Mouse (Mus musculus) ES-Bruce4 (cell line): ENCODE measurements at regions not wholly inside any gene's neighbourhood (a gene's known extent, or its start where the extent isn't known, plus 50 kb on each side); places are given as distances from the start of the nearest gene placed in this dataset.

Experiments
- H3K27ac ChIP-seq: 2 replicates; pipeline ENCODE4 v1.5.1; 2012; ENCODE audit warnings: low read length, inconsistent platforms; ENCODE audit not compliant: insufficient read depth
- H3K27me3 ChIP-seq: 2 replicates; pipeline ENCODE4 v1.6.1; 2012; ENCODE audit warnings: mild to moderate bottlenecking, low read length, inconsistent platforms; ENCODE audit not compliant: control insufficient read depth, poor library complexity, insufficient read depth, severe bottlenecking
- H3K36me3 ChIP-seq: 2 replicates; pipeline ENCODE4 v1.6.1; 2012; ENCODE audit warnings: inconsistent platforms, mild to moderate bottlenecking, low read length, moderate library complexity; ENCODE audit not compliant: control insufficient read depth, poor library complexity, insufficient read depth, severe bottlenecking
- H3K4me1 ChIP-seq: one replicate; pipeline ENCODE4 v1.8.1; 2011; ENCODE audit warnings: low read length; ENCODE audit not compliant: control insufficient read depth, insufficient read depth
- H3K4me3 ChIP-seq: 2 replicates; pipeline ENCODE4 v1.5.1; 2011; ENCODE audit warnings: low read depth, mild to moderate bottlenecking, low read length
- H3K9ac ChIP-seq: 2 replicates; pipeline ENCODE4 v1.6.1; 2012; ENCODE audit warnings: low read depth, mild to moderate bottlenecking, inconsistent platforms; ENCODE audit not compliant: poor library complexity, severe bottlenecking
- H3K9me3 ChIP-seq: replicated peaks from 2 replicates; pipeline ENCODE4 v1.6.1; 2012; ENCODE audit warnings: mild to moderate bottlenecking, low read length, inconsistent platforms; ENCODE audit not compliant: control insufficient read depth, poor library complexity, insufficient read depth, severe bottlenecking
- CTCF ChIP-seq: IDR thresholded peaks from one replicate; pipeline ENCODE4 v1.8.1; 2011; ENCODE audit warnings: low read depth, low read length
- EP300 ChIP-seq: IDR thresholded peaks from 2 replicates; pipeline ENCODE4 v1.6.1; 2011; ENCODE audit warnings: low read depth, low read length; ENCODE audit not compliant: insufficient read depth
- POLR2A ChIP-seq: IDR thresholded peaks from one replicate; pipeline ENCODE4 v1.8.1; 2011; ENCODE audit warnings: low read length; ENCODE audit not compliant: insufficient read depth

DNA sequence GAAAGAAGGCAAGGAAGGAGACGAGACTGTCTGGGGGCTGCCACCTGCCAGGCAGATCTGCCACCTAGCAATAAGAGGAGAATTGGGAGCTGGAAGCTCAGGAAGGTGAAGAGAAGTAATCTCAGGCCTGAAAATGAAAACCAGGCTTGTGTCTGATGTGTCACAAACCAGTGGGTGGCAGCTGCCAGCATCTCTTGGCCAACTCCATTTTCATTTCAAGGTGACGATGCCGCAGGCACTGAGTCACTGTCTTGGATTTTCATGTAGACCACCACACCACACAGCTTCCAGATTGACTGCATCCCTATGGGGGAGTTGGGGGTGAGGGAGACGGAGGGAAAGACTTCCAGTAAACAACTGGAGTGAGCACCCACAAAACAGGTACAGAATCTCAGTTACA lies 1491.9 kb upstream of the Gm6569 start:
- Histone ChIP-seq H3K36me3 (no peaks in the 10 kb centered on the region), H3K27me3 (no peaks in the 10 kb centered on the region; the same call in 1 of the 2 replicates), H3K4me3 (no peak overlapping the region), H3K27ac (no peak overlapping the region), H3K9me3 (no peaks in the 10 kb centered on the region; the same call in 1 of the 2 replicates), H3K4me1 (no peaks in the 10 kb centered on the region), H3K9ac (no peak overlapping the region)
- TF ChIP-seq POLR2A: no peak
- no peak for TF ChIP-seq EP300
- no peak for TF ChIP-seq CTCF

DNA sequence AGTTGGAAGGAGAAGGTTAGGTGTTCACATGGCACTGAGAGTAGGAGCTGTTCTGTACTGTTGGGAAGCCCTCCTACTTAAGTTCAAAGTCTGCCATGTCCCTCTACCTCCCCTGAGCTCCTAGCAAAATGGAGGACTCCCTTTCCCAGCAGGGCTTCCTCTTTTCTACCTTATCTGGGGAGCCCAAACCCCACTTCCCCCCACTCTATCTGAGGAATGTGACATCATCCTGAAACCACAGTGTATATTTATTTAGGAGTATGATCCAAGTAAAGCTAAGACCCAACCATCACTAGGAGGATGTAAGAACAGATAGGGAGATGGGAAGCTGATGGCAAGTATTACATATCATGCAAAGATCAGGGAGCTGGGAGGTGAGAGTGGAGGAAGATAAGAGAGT lies 1490.6 kb upstream of the Gm6569 start:
- Histone ChIP-seq H3K9me3 (no peaks in the 10 kb centered on the region; the same call in 1 of the 2 replicates), H3K9ac (no peak overlapping the region), H3K27ac (no peak overlapping the region), H3K36me3 (no peaks in the 10 kb centered on the region), H3K4me1 (no peaks in the 10 kb centered on the region), H3K4me3 (no peak overlapping the region), H3K27me3 (no peaks in the 10 kb centered on the region; the same call in 1 of the 2 replicates)
- TF ChIP-seq EP300: no peak
- TF ChIP-seq POLR2A: no peak
- TF ChIP-seq CTCF: no peak

DNA sequence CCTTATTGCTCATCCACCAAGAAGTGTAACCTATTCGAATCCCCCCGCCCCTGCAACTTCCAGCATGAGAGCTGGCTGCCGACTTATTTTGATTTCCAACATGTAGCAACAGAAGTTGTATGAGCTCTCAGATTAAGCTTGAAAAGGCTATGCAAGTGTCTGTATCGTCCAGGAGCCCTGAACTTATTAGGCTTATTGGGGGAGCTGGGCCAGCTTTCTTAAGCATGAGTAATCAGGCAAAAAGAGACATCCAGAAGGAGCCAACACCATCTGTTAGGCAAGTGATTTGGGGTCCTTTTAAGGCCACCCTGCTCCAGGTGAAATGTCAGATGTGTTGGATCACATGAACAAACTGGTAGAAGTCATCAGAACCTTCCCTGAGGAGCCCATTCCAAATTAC lies 1481.0 kb upstream of the Gm6569 start:
- no peak overlapping the region for H3K27ac ChIP-seq
- TF ChIP-seq EP300 (no peak), CTCF (no peak), POLR2A (no peak)
- H3K4me1 ChIP-seq: no peaks in the 10 kb centered on the region
- no peaks in the 10 kb centered on the region for H3K27me3 ChIP-seq
- H3K36me3 ChIP-seq: no peaks in the 10 kb centered on the region
- no peak overlapping the region for H3K4me3 ChIP-seq
- H3K9me3 ChIP-seq: peaks cover 4% of the 10 kb centered on the region
- H3K9ac ChIP-seq: no peak overlapping the region

DNA sequence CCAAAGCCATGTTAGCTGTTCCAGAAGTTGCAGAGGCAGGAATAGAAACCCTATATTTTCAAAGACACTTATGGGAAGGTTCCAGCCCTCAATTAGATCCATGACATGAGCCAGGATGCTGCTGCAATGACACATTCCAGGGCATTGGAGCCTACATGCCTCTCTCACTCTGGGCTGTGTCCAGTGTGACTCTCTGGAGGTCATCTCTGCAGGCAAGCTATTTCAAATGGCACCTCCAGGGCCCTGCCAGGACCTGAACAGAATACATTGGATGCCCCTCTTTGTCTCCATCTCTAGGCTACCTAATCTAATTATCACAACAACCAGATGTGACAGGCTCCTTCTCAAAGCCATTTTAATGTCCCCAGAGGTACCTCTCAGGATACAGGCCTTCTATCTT lies 1478.7 kb upstream of the Gm6569 start:
- no peaks in the 10 kb centered on the region for H3K27me3 ChIP-seq
- TF ChIP-seq CTCF (no peak), EP300 (no peak), POLR2A (no peak)
- no peaks in the 10 kb centered on the region for H3K4me1 ChIP-seq
- H3K36me3 ChIP-seq: no peaks in the 10 kb centered on the region
- peaks cover 4% of the 10 kb centered on the region for H3K9me3 ChIP-seq
- H3K9ac ChIP-seq: no peak overlapping the region
- H3K27ac ChIP-seq: no peak overlapping the region
- H3K4me3 ChIP-seq: no peak overlapping the region

DNA sequence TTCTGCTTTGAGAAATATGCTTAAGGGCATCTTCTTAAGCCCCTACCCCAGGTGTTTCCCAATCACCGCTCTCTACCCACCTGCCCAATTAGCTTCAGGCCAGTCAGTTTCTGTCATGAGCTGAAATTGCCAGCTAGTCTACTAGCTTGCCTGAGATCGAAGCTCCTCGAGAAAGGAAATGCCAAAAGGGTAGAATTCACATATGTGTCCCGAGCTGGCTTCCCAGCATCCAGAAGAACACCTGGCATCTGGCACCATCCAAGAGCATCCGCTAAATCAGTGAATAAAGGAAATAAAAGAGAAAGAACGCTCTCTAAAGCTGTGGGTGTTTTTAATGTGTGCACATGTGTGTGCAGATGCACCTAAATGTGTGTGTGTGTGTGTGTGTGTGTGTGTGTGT lies 1474.7 kb upstream of the Gm6569 start:
- no peaks in the 10 kb centered on the region for H3K27me3 ChIP-seq
- no peak for TF ChIP-seq POLR2A
- TF ChIP-seq EP300: no peak
- TF ChIP-seq CTCF: no peak
- H3K36me3 ChIP-seq: no peaks in the 10 kb centered on the region
- no peak overlapping the region for H3K9ac ChIP-seq
- H3K9me3 ChIP-seq: no peaks in the 10 kb centered on the region
- no peak overlapping the region for H3K27ac ChIP-seq
- no peak overlapping the region for H3K4me3 ChIP-seq
- H3K4me1 ChIP-seq: no peaks in the 10 kb centered on the region

DNA sequence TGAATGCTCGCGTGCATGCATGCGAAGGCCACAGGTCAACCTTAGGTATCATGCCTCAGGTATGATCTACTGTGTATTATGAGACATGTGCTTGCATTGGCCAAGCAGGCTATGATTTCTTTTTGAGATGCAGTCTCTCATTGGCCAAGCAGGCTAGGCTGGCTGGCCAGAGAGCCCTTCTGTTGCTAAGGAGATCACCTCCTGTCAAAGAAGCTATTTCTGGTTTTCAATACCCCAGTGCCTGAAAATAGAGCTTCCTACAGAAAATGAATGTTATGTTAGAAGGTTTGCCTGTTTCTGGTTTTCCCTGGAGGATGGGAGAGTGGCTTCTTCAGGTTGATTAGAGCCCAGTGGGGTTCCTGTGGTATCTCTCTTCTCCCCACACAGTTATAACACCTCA lies 1474.3 kb upstream of the Gm6569 start:
- Histone ChIP-seq H3K27ac (no peak overlapping the region), H3K27me3 (no peaks in the 10 kb centered on the region), H3K36me3 (no peaks in the 10 kb centered on the region), H3K4me1 (no peaks in the 10 kb centered on the region), H3K9ac (no peak overlapping the region), H3K4me3 (no peak overlapping the region), H3K9me3 (no peaks in the 10 kb centered on the region)
- no peak for TF ChIP-seq POLR2A
- TF ChIP-seq EP300: no peak
- TF ChIP-seq CTCF: no peak

DNA sequence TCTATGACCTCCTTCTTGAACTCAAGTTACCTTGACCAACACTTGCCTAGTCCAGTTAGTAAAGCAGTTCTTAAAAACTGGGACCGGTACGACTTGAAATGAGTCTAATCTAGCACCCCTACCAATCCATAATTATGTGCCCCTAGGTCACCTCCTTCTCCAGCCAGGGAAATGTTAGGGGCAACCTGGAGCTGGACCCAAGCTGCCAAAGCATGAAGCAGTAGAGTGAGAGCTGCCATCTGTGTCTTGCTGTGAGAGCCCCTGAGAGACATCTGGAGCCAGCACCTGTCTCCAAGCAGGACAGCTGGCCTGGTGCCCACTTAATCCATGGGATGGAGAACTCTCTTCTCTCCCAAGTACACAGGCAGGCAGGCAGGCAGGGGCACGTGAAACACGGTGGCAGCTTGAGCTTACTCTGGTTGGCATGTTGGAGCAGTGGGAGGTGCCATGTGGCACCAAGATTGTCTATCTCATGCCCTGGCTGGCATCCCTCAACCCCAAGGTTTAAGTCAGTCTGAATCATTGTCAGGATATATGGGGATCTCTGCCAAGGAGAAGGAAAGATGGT lies 1473.8 kb upstream of the Gm6569 start:
- TF ChIP-seq EP300 (no peak), POLR2A (no peak), CTCF (no peak)
- Histone ChIP-seq H3K36me3 (no peaks in the 10 kb centered on the region), H3K9ac (no peak overlapping the region), H3K4me1 (no peaks in the 10 kb centered on the region), H3K27me3 (no peaks in the 10 kb centered on the region), H3K27ac (no peak overlapping the region), H3K9me3 (no peaks in the 10 kb centered on the region), H3K4me3 (no peak overlapping the region)
